Comparison of ENCODE assay signal across 9 mouse cellular contexts in the genomic region with DNA sequence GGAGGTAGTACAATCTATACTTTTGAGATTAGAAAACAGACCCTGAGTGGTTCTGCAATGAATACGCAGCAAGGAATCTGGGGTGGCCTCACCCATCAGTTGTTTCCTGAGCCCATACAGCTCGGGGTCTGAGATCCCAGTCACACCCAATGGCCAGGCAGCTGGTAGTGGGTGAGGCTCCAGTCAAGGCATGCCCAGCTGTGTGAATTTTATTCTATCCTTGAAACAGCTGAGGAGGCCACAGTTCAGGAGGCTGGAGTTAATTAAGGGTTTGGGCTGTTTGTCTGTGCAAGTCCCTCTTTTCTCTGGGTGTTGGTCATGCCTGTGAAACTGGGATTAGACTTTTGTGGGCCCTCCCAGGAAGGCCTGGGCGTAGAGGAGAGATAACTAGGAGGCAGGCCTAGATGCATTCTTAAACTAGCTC. TPM values are rescaled to one million over a fixed set of nuclear protein-coding genes. Genes with fewer than 3 reads are reported as not detected.
DNase-seq lines count a peak whose midpoint lies in the region; ATAC-seq lines count a peak whose summit lies in the region.
"Had no signal": no experiment of that assay in that cellular context is flagged by ENCODE, and none has a peak within 500 bp of the region (broad histone marks: within the 10 kb centered on the region; RNA-seq: fewer than 3 reads in every experiment).

No protein-coding gene starts in this region.

- DNase-seq in heart, postnatal 25 days (ENCODE audit: low spot score): no peak
- DNase-seq in c-Kit-positive CD71-positive TER-119-negative erythroid progenitor cells, embryonic 14.5 days (ENCODE audit: low read depth): peak; percentile 71
- peak; percentile 68 to 73 for DNase-seq in spleen, postnatal 10 days (ENCODE audit: low spot score in 2 of 2)
- no peak for DNase-seq in left cerebral cortex, postnatal 4 days
- DNase-seq: cerebellum, adult 9-10 months had no signal

- peaks cover 24% of the 10 kb centered on the region; the same call in 1 of the 2 replicates for H3K36me3 ChIP-seq in heart, embryonic 12.5 days
- peaks cover 9% of the 10 kb centered on the region; the same call in 1 of the 2 replicates for H3K36me3 ChIP-seq in limb, embryonic 15.5 days
- H3K36me3 ChIP-seq in forebrain, embryonic 15.5 days: no peaks in the 10 kb centered on the region

- H3K4me1 ChIP-seq in heart, embryonic 12.5 days (replicated peaks): peaks cover 38% of the 10 kb centered on the region
- H3K4me1 ChIP-seq in limb, embryonic 15.5 days: peaks cover 11% of the 10 kb centered on the region; the same call in 1 of the 2 replicates
- H3K4me1 ChIP-seq in forebrain, embryonic 15.5 days: no peaks in the 10 kb centered on the region

- H3K9ac ChIP-seq in heart, embryonic 12.5 days: no peak overlapping the region
- H3K9ac ChIP-seq in limb, embryonic 15.5 days: no peak overlapping the region
- H3K9ac ChIP-seq in forebrain, embryonic 15.5 days (replicated peaks): no peak overlapping the region

- 0 out of 2 replicates have a peak overlapping the region, but pooled peaks have one; percentile 21 for H3K27ac ChIP-seq in heart, embryonic 12.5 days (ENCODE audit: poor library complexity, severe bottlenecking)
- H3K27ac ChIP-seq in limb, embryonic 15.5 days: peak overlapping the region; percentile 57
- no peak overlapping the region for H3K27ac ChIP-seq in forebrain, embryonic 15.5 days (replicated peaks)

- intact Hi-C loops in heart, postnatal 25 days (cut with DNase I): loop anchor here (2.0 to 10.0 kb wide), 3 partner anchors 65 to 287 kb away; no protein-coding TSS in a partner anchor
- intact Hi-C loops in left cerebral cortex, postnatal 4 days (cut with DNase I): no loop called here

- H3K27me3 ChIP-seq in heart, embryonic 12.5 days (replicated peaks): no peaks in the 10 kb centered on the region
- H3K27me3 ChIP-seq in limb, embryonic 15.5 days: no peaks in the 10 kb centered on the region
- H3K27me3 ChIP-seq in forebrain, embryonic 15.5 days: no peaks in the 10 kb centered on the region

- H3K9me3 ChIP-seq in heart, embryonic 12.5 days (replicated peaks): no peaks in the 10 kb centered on the region
- H3K9me3 ChIP-seq in limb, embryonic 15.5 days: no peaks in the 10 kb centered on the region
- no peaks in the 10 kb centered on the region for H3K9me3 ChIP-seq in forebrain, embryonic 15.5 days

- H3K4me2 ChIP-seq in heart, embryonic 12.5 days: no peak overlapping the region
- H3K4me2 ChIP-seq in limb, embryonic 15.5 days: no peak overlapping the region
- H3K4me2 ChIP-seq in forebrain, embryonic 15.5 days (replicated peaks): no peak overlapping the region

- H3K4me3 ChIP-seq in heart, embryonic 12.5 days: no peak overlapping the region
- no peak overlapping the region for H3K4me3 ChIP-seq in limb, embryonic 15.5 days
- H3K4me3 ChIP-seq in forebrain, embryonic 15.5 days: no peak overlapping the region

- peak; percentile 31; the same call in 1 of the 2 replicates for ATAC-seq in heart, embryonic 12.5 days (ENCODE audit: insufficient number of reproducible peaks, low FRiP score)
- ATAC-seq in limb, embryonic 15.5 days (ENCODE audit: insufficient number of reproducible peaks, low FRiP score, low TSS enrichment, low read depth): 0 out of 2 replicates have a peak, but pooled peaks have one; percentile 53
- no peak for ATAC-seq in monocyte, adult 5-6 weeks (replicated peaks; ENCODE audit: insufficient number of reproducible peaks, low FRiP score, low TSS enrichment, poor library complexity, severe bottlenecking)
- no peak for ATAC-seq in forebrain, embryonic 15.5 days (replicated peaks)

- 32% methylated on average over 3 of the region's 3 CpGs for WGBS in heart, embryonic 12.5 days
- WGBS in limb, embryonic 15.5 days: 48% methylated on average over 3 of the region's 3 CpGs
- WGBS in forebrain, embryonic 15.5 days: 77% methylated on average over 3 of the region's 3 CpGs

RNA-seq across cellular contexts. Expression of gene Ttc39a, which starts 33.4 kb away (rescaled TPM):
- polyA plus RNA-seq in heart, embryonic 12.5 days (2016; fragmentation: Nextera tagmentation; extraction: Ambion mirVana): 11.6 and 11.8 TPM in 2 replicates
- total RNA-seq in heart, postnatal 25 days (2021): 1 to 10 TPM; 1.1 to 2.1 TPM
- 3.2 and 4.0 TPM in 2 replicates for polyA plus RNA-seq in limb, embryonic 15.5 days (2015; fragmentation: Nextera tagmentation; extraction: Ambion mirVana)
- not detected in 3 replicates for total RNA-seq in monocyte, adult 5-6 weeks (2017)
- 1 to 10 TPM; 1.4 to 1.6 TPM for total RNA-seq in left cerebral cortex, postnatal 4 days (2021)
- 0.50 and 0.71 TPM in 2 replicates for polyA plus RNA-seq in forebrain, embryonic 15.5 days (2015; fragmentation: Nextera tagmentation; extraction: Ambion mirVana)

RNA-seq across cellular contexts. Expression of gene Rnf11, which starts 44.7 kb away (rescaled TPM):
- 62.2 and 63.9 TPM in 2 replicates for polyA plus RNA-seq in heart, embryonic 12.5 days (2016; fragmentation: Nextera tagmentation; extraction: Ambion mirVana)
- 100 to 1,000 TPM; 104 to 106 TPM for total RNA-seq in heart, postnatal 25 days (2021)
- 40.0 and 47.4 TPM in 2 replicates for polyA plus RNA-seq in limb, embryonic 15.5 days (2015; fragmentation: Nextera tagmentation; extraction: Ambion mirVana)
- 46.2 to 50.2 TPM (median 49.4 TPM) in 3 replicates for total RNA-seq in monocyte, adult 5-6 weeks (2017)
- total RNA-seq in left cerebral cortex, postnatal 4 days (2021): 100 to 1,000 TPM; 136 to 141 TPM
- polyA plus RNA-seq in forebrain, embryonic 15.5 days (2015; fragmentation: Nextera tagmentation; extraction: Ambion mirVana): 54.6 and 62.6 TPM in 2 replicates

Comparison
In these comparisons a context has a peak if more than half of its experiments do, and no peak if none do; other contexts are left out.
1. ATAC-seq: peak in heart, embryonic 12.5 days (single experiment) and limb, embryonic 15.5 days (single experiment); none in monocyte, adult 5-6 weeks (single experiment) and forebrain, embryonic 15.5 days (single experiment).
2. DNase-seq: peak in c-Kit-positive CD71-positive TER-119-negative erythroid progenitor cells, embryonic 14.5 days (single experiment) and spleen, postnatal 10 days (2 of 2); none in heart, postnatal 25 days (single experiment) and left cerebral cortex, postnatal 4 days (single experiment).